Mouse (Mus musculus) thymus, adult 18-20 months (tissue): Measurements from ENCODE around the gene Limk1.

ENCODE experiments used
- DNase-seq, 2 experiments: peaks; one replicate each; pipeline ENCODE4 v3.0.0; 2022; ENCODE audit warnings: mixed read lengths in 2 of 2

Limk1 gene

GRCm38 (mm10) chr5:134688086-134688717 is at the start of gene Limk1:
Gene Limk1, minus strand, starts transcription at chr5:134688598.
- DNase-seq, result peak in 1 of 2 experiments; percentile 59

GRCm38 (mm10) chr5:134734920-134735319 is 46.5 kb upstream of the Limk1 start:
- no peak for DNase-seq

- no peak for DNase-seq
These were observed 45.7 kb upstream of the Limk1 start for GRCm38 (mm10) chr5:134734072-134734471.

- no peak for DNase-seq
These were observed 44.8 kb upstream of the Limk1 start for GRCm38 (mm10) chr5:134733241-134733640.

- DNase-seq, result no peak
These were observed 40.7 kb upstream of the Limk1 start for GRCm38 (mm10) chr5:134729124-134729523.

- DNase-seq, result no peak
These were observed 40.1 kb upstream of the Limk1 start for GRCm38 (mm10) chr5:134728535-134728934.

- DNase-seq, result no peak
These were observed 38.7 kb upstream of the Limk1 start for GRCm38 (mm10) chr5:134727001-134727639.

- DNase-seq, result no peak
These were observed 36.9 kb upstream of the Limk1 start for GRCm38 (mm10) chr5:134725299-134725698.

- DNase-seq, result no peak
These were observed 31.7 kb upstream of the Limk1 start for GRCm38 (mm10) chr5:134720058-134720457.

GRCm38 (mm10) chr5:134711076-134711475 is 22.7 kb upstream of the Limk1 start:
- DNase-seq, result no peak

GRCm38 (mm10) chr5:134709275-134709674 is 20.9 kb upstream of the Limk1 start:
- no peak for DNase-seq

- DNase-seq, result peak; percentile 42 to 61
These were observed 15.8 kb upstream of the Limk1 start for GRCm38 (mm10) chr5:134704157-134704556.

GRCm38 (mm10) chr5:134695539-134695938 is 7.1 kb upstream of the Limk1 start:
- DNase-seq, result no peak

GRCm38 (mm10) chr5:134695082-134695481 is 6.7 kb upstream of the Limk1 start:
- DNase-seq, result no peak

- no peak for DNase-seq
These were observed 4.3 kb upstream of the Limk1 start for GRCm38 (mm10) chr5:134692704-134693103.

- peak; percentile 97 to 98 for DNase-seq
These were observed 403 bp upstream of the Limk1 start for GRCm38 (mm10) chr5:134688718-134689284.

- no peak for DNase-seq
These were observed 1.2 kb downstream of the Limk1 start for GRCm38 (mm10) chr5:134687187-134687586.

GRCm38 (mm10) chr5:134686541-134686940 is 1.9 kb downstream of the Limk1 start:
- DNase-seq, result no peak

- DNase-seq, result no peak
These were observed 4.0 kb downstream of the Limk1 start for GRCm38 (mm10) chr5:134684398-134684797.

- DNase-seq, result no peak
These were observed 4.6 kb downstream of the Limk1 start for GRCm38 (mm10) chr5:134683813-134684212.

GRCm38 (mm10) chr5:134680238-134680637 is 8.2 kb downstream of the Limk1 start:
- no peak for DNase-seq

- no peak for DNase-seq
These were observed 9.4 kb downstream of the Limk1 start for GRCm38 (mm10) chr5:134678827-134679546.

- peak in 1 of 2 experiments; percentile 10 for DNase-seq
These were observed 10.4 kb downstream of the Limk1 start for GRCm38 (mm10) chr5:134678031-134678430.

GRCm38 (mm10) chr5:134677491-134677890 is 10.9 kb downstream of the Limk1 start:
- DNase-seq, result no peak
